Mouse (Mus musculus): ENCODE measurements at regions not wholly inside any gene's neighbourhood (a gene's known extent, or its start where the extent isn't known, plus 50 kb on each side); places are given as distances from the start of the nearest gene placed in this dataset.

- no peak for TF ChIP-seq POLR2A (IDR thresholded peaks at IDR 0.05; ENCODE audit: insufficient read length, low read depth)
- no peak for TF ChIP-seq REST (IDR thresholded peaks at IDR 0.05; ENCODE audit: insufficient read depth, insufficient read length)
- no peak for TF ChIP-seq MYOD1 (IDR thresholded peaks at IDR 0.05; ENCODE audit: control insufficient read depth in 1 of 3, insufficient read length in 2 of 3, low read depth in 2 of 3)
- no peak for TF ChIP-seq CEBPB (IDR thresholded peaks at IDR 0.05; ENCODE audit: insufficient read depth, poor library complexity, severe bottlenecking)
- no peak for TF ChIP-seq USF1 (IDR thresholded peaks at IDR 0.05; ENCODE audit: low read depth)
- no peak for TF ChIP-seq TCF12 (IDR thresholded peaks at IDR 0.05; ENCODE audit: insufficient read depth, poor library complexity, severe bottlenecking)
Measured at GRCm38 (mm10) chr1:35851681-35852409, 216.4 kb upstream of the Hs6st1 start.
